Mouse (Mus musculus) adrenal gland, adult 18-20 months (tissue): ENCODE data around the gene Olfr235. TPM values are rescaled to one million over a fixed set of nuclear protein-coding genes. Genes with fewer than 3 reads are reported as not detected.
"Not testable (repeated sequence)": the region's sequence is repeated elsewhere in the genome, so short reads cannot be mapped to it uniquely, and the experiment has no call there.

Experiments used
- DNase-seq, 2 experiments: peaks; one replicate each; pipeline ENCODE4 v3.0.0; 2021 to 2022; ENCODE audit warnings: low spot score in 2 of 2
- long read RNA-seq, 2 experiments: library from polyadenylated mRNA; stranded (forward); transcript quantifications; one replicate each; pipeline ENCODE4 v2.0.0; 2021
- total RNA-seq, 2 experiments: library from RNA; stranded (reverse); gene quantifications; 1 replicate in 1 of 2; 2 replicates in 1 of 2; pipeline ENCODE4 v1.2.3; 2021

Gene Olfr235
- not detected for total RNA-seq
- long read RNA-seq, experiment 1 = 0 reads
- long read RNA-seq, experiment 2 = 0 reads

GRCm38 (mm10) chr19:12260732-12261131 lies at the start of gene Olfr235:
Gene Olfr235 (plus strand): TSS chr19:12261032.
- DNase-seq = no peak

- not testable (repeated sequence) for DNase-seq
These were observed 28.3 kb upstream of the Olfr235 start, which contains the start of gene Olfr1432 for GRCm38 (mm10) chr19:12232496-12232895. Gene Olfr1432 (minus strand): TSS chr19:12232596.

GRCm38 (mm10) chr19:12241559-12241958 lies 19.3 kb upstream of the Olfr235 start, which contains the start of gene Olfr262:
Gene Olfr262 (minus strand): TSS chr19:12241659.
- DNase-seq = no peak

DNA sequence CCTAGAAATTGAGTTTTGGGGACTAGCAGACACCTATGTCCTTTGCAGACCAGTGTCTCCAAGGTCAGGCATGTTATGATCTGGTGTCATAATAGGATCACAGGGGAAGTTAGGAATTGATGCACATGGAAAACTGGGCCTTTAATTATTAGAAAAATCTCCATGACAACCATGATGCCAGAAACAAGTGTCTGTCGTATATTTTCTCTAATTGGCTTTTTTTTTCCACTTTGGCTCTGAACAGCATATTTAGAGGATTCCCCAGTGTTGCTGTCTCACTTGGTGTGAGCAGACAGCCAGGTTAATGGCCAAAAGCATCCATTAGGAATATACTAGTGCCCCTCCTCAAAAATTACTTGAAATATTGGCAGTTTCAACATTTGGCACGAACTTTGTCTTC lies 18.7 kb downstream of the Olfr235 start, which contains the start of gene Olfr1434:
Olfr1434 (plus strand) TSS at position 301 of the 400 bp plus-strand sequence.
- no peak for DNase-seq

- no peak for DNase-seq
These were observed 32.1 kb downstream of the Olfr235 start for GRCm38 (mm10) chr19:12292979-12293378.

- DNase-seq = not testable (repeated sequence)
These were observed 38.2 kb downstream of the Olfr235 start, which contains the start of gene Olfr1436 for GRCm38 (mm10) chr19:12299030-12299429. Gene Olfr1436 (minus strand): TSS chr19:12299130.

Other genes with a start within 250 kb of the Olfr235 start
- not detected for gene Olfr1423, start 219.7 kb upstream of the Olfr235 start, total RNA-seq
- gene Olfr1424, start 198.3 kb upstream of the Olfr235 start, total RNA-seq = not detected
- gene Olfr1425, start 183.3 kb upstream of the Olfr235 start, total RNA-seq = not detected
- not detected for gene Olfr1426, start 169.0 kb upstream of the Olfr235 start, total RNA-seq
- gene Olfr1427, start 157.7 kb upstream of the Olfr235 start, total RNA-seq = not detected
- gene Olfr1428, start 145.1 kb upstream of the Olfr235 start, total RNA-seq = not detected
- not detected for gene Olfr76, start 137.8 kb upstream of the Olfr235 start, total RNA-seq
- gene Olfr1555-ps1, start 90.9 kb upstream of the Olfr235 start, total RNA-seq = not detected
- gene Olfr1431, start 60.4 kb upstream of the Olfr235 start, total RNA-seq = not detected
- gene Olfr1432, start 28.4 kb upstream of the Olfr235 start, total RNA-seq = not detected
- gene Olfr262, start 19.4 kb upstream of the Olfr235 start, total RNA-seq = not detected
- gene Olfr1434, start 18.8 kb downstream of the Olfr235 start, total RNA-seq = not detected
- not detected for gene Olfr1436, start 38.1 kb downstream of the Olfr235 start, total RNA-seq
- not detected for gene Olfr1437, start 64.1 kb downstream of the Olfr235 start, total RNA-seq
- not detected for gene Olfr1438-ps1, start 74.9 kb downstream of the Olfr235 start, total RNA-seq
- not detected for gene Olfr1440, start 126.2 kb downstream of the Olfr235 start, total RNA-seq
- gene Olfr1441, start 156.4 kb downstream of the Olfr235 start, total RNA-seq = not detected
- not detected for gene Pfpl, start 166.9 kb downstream of the Olfr235 start, total RNA-seq
- gene Mpeg1, start 199.7 kb downstream of the Olfr235 start, total RNA-seq = 10 to 100 TPM; 31.6 to 57.3 TPM
- gene Dtx4, start 240.4 kb downstream of the Olfr235 start, total RNA-seq = 10 to 100 TPM; 14.7 to 30.5 TPM